Mouse (Mus musculus): ENCODE results near the gene Mdk. TPM values are rescaled to one million over a fixed set of nuclear protein-coding genes. Genes with fewer than 3 reads are reported as not detected.
A peak's percentile ranks its signal among the peaks of the same experiment; 100 is the strongest.

Gene Mdk
- total and polyA plus RNA-seq, 2 experiments from 2014 or later, result 54.9 to 167 TPM

GRCm38 (mm10) chr2:91958701-91959457, 26.8 kb upstream of the Mdk start:
- 52% methylated on average over 10 of the region's 10 CpGs for WGBS
- Histone ChIP-seq H3K4me2 (ENCODE audit: low read depth, low read length) (no peak overlapping the region), H3K9me3 (ENCODE audit: low read length) (no peaks in the 10 kb centered on the region), H3K36me3 (ENCODE audit: insufficient read depth, low read length) (no peaks in the 10 kb centered on the region), H3K4me1 (ENCODE audit: insufficient read depth, low read length) (peaks cover 35% of the 10 kb centered on the region), H3K4me3 (ENCODE audit: low read length) (no peak overlapping the region), H3K27ac (peak overlapping the region; percentile 51; the same call in 1 of the 2 replicates), H3K9ac (replicated peaks; ENCODE audit: low read length) (no peak overlapping the region; the same call in 1 of the 2 replicates), H3K27me3 (ENCODE audit: insufficient read depth, low read length) (no peaks in the 10 kb centered on the region)
- DNase-seq (ENCODE audit: low spot score), result peak; percentile 69
- ATAC-seq, result no peak
- peak; percentile 67 for TF ChIP-seq CTCF (IDR thresholded peaks at IDR 0.05; ENCODE audit: low read depth)

- ATAC-seq, result no peak
- H3K27ac ChIP-seq, result no peak overlapping the region
- no peak overlapping the region for H3K4me3 ChIP-seq (ENCODE audit: low read length)
- WGBS, result 65% methylated on average over 8 of the region's 8 CpGs
- TF ChIP-seq CTCF (IDR thresholded peaks at IDR 0.05; ENCODE audit: low read depth), result no peak
- H3K9me3 ChIP-seq (ENCODE audit: low read length), result no peaks in the 10 kb centered on the region
- peaks cover 37% of the 10 kb centered on the region for H3K4me1 ChIP-seq (ENCODE audit: insufficient read depth, low read length)
- H3K36me3 ChIP-seq (ENCODE audit: insufficient read depth, low read length), result no peaks in the 10 kb centered on the region
- H3K27me3 ChIP-seq (ENCODE audit: insufficient read depth, low read length), result no peaks in the 10 kb centered on the region
- no peak overlapping the region for H3K4me2 ChIP-seq (ENCODE audit: low read depth, low read length)
- no peak for DNase-seq (ENCODE audit: low spot score)
- no peak overlapping the region for H3K9ac ChIP-seq (replicated peaks; ENCODE audit: low read length)
Observed at GRCm38 (mm10) chr2:91958049-91958448, 26.0 kb upstream of the Mdk start.

- peak; percentile 47 for DNase-seq (ENCODE audit: low spot score)
- Histone ChIP-seq H3K4me3 (ENCODE audit: low read length) (no peak overlapping the region), H3K9me3 (ENCODE audit: low read length) (no peaks in the 10 kb centered on the region), H3K27me3 (ENCODE audit: insufficient read depth, low read length) (no peaks in the 10 kb centered on the region), H3K4me2 (ENCODE audit: low read depth, low read length) (no peak overlapping the region), H3K4me1 (ENCODE audit: insufficient read depth, low read length) (peaks cover 29% of the 10 kb centered on the region), H3K27ac (no peak overlapping the region), H3K9ac (replicated peaks; ENCODE audit: low read length) (no peak overlapping the region), H3K36me3 (ENCODE audit: insufficient read depth, low read length) (no peaks in the 10 kb centered on the region)
- no peak for TF ChIP-seq CTCF (IDR thresholded peaks at IDR 0.05; ENCODE audit: low read depth)
- peak; percentile 55; the same call in 1 of the 2 replicates for ATAC-seq
- WGBS, result 19% methylated on average over 4 of the region's 4 CpGs
Observed at GRCm38 (mm10) chr2:91957096-91957495, 25.0 kb upstream of the Mdk start.

- Histone ChIP-seq H3K9ac (replicated peaks; ENCODE audit: low read length) (no peak overlapping the region), H3K27me3 (ENCODE audit: insufficient read depth, low read length) (no peaks in the 10 kb centered on the region), H3K4me2 (ENCODE audit: low read depth, low read length) (no peak overlapping the region), H3K9me3 (ENCODE audit: low read length) (no peaks in the 10 kb centered on the region), H3K4me1 (ENCODE audit: insufficient read depth, low read length) (peaks cover 24% of the 10 kb centered on the region), H3K27ac (peak overlapping the region; percentile 32; the same call in 1 of the 2 replicates), H3K36me3 (ENCODE audit: insufficient read depth, low read length) (no peaks in the 10 kb centered on the region), H3K4me3 (ENCODE audit: low read length) (no peak overlapping the region)
- ATAC-seq, result no peak
- 84% methylated on average over 6 of the region's 6 CpGs for WGBS
- DNase-seq (ENCODE audit: low spot score), result no peak
- no peak for TF ChIP-seq CTCF (IDR thresholded peaks at IDR 0.05; ENCODE audit: low read depth)
Observed at GRCm38 (mm10) chr2:91955875-91956274, 23.8 kb upstream of the Mdk start.

GRCm38 (mm10) chr2:91955121-91955591, 23.1 kb upstream of the Mdk start:
- ATAC-seq (no peak), DNase-seq (ENCODE audit: low spot score) (no peak)
- Histone ChIP-seq H3K4me2 (ENCODE audit: low read depth, low read length) (no peak overlapping the region), H3K9ac (replicated peaks; ENCODE audit: low read length) (no peak overlapping the region), H3K36me3 (ENCODE audit: insufficient read depth, low read length) (no peaks in the 10 kb centered on the region), H3K4me3 (ENCODE audit: low read length) (no peak overlapping the region), H3K27ac (peak overlapping the region; percentile 32; the same call in 1 of the 2 replicates), H3K27me3 (ENCODE audit: insufficient read depth, low read length) (no peaks in the 10 kb centered on the region), H3K4me1 (ENCODE audit: insufficient read depth, low read length) (peaks cover 28% of the 10 kb centered on the region), H3K9me3 (ENCODE audit: low read length) (no peaks in the 10 kb centered on the region)
- 63% methylated on average over 4 of the region's 4 CpGs for WGBS
- no peak for TF ChIP-seq CTCF (IDR thresholded peaks at IDR 0.05; ENCODE audit: low read depth)

- no peak overlapping the region for H3K4me3 ChIP-seq (ENCODE audit: low read length)
- TF ChIP-seq CTCF (IDR thresholded peaks at IDR 0.05; ENCODE audit: low read depth), result no peak
- H3K9me3 ChIP-seq (ENCODE audit: low read length), result no peaks in the 10 kb centered on the region
- no peak overlapping the region; the same call in 1 of the 2 replicates for H3K27ac ChIP-seq
- H3K27me3 ChIP-seq (ENCODE audit: insufficient read depth, low read length), result no peaks in the 10 kb centered on the region
- WGBS, result 21% methylated on average over 5 of the region's 5 CpGs
- DNase-seq (ENCODE audit: low spot score) (no peak), ATAC-seq (peak; percentile 18; the same call in 1 of the 2 replicates)
- H3K4me1 ChIP-seq (ENCODE audit: insufficient read depth, low read length), result peaks cover 27% of the 10 kb centered on the region
- H3K36me3 ChIP-seq (ENCODE audit: insufficient read depth, low read length), result no peaks in the 10 kb centered on the region
- H3K4me2 ChIP-seq (ENCODE audit: low read depth, low read length), result no peak overlapping the region
- no peak overlapping the region for H3K9ac ChIP-seq (replicated peaks; ENCODE audit: low read length)
Observed at GRCm38 (mm10) chr2:91953825-91954224, 21.7 kb upstream of the Mdk start.

Data from hindbrain, postnatal 0 days (tissue).